Mouse (Mus musculus) brain, embryonic 14.5 days (tissue): ENCODE results near the gene Ddc.
A peak's percentile ranks its signal among the peaks of the same experiment; 100 is the strongest.

Experiments used
- CTCF ChIP-seq: fragments of 200-500 bp; IDR thresholded peaks from 2 replicates; pipeline ENCODE4 v1.5.1; 2012; ENCODE audit warnings: inconsistent platforms, mild to moderate bottlenecking, moderate library complexity, borderline replicate concordance; ENCODE audit not compliant: insufficient read depth, insufficient read length; ENCODE audit errors: extremely low read depth
- POLR2A ChIP-seq: fragments of 200-500 bp; IDR thresholded peaks from 2 replicates; pipeline ENCODE4 v1.6.1; 2012; ENCODE audit warnings: mild to moderate bottlenecking, inconsistent platforms, borderline replicate concordance; ENCODE audit not compliant: poor library complexity, insufficient read depth, insufficient read length, severe bottlenecking; ENCODE audit errors: extremely low read depth

GRCm38 (mm10) chr11:11844367-11844971 is 53.5 kb downstream of the Ddc start:
- TF ChIP-seq POLR2A, result no peak
- peak; percentile 31; the same call in 1 of the 2 replicates for TF ChIP-seq CTCF
